Mouse (Mus musculus) adrenal gland, postnatal 25 days (tissue): ENCODE measurements at regions not wholly inside any gene's neighbourhood (a gene's known extent, or its start where the extent isn't known, plus 50 kb on each side); places are given as distances from the start of the nearest gene placed in this dataset.

Source experiments
- DNase-seq: peaks from one replicate; pipeline ENCODE4 v3.0.0; 2021; ENCODE audit warnings: mixed read lengths

GRCm38 (mm10) chr5:51757864-51758263, 190.3 kb upstream of the Ppargc1a start:
- no peak for DNase-seq

GRCm38 (mm10) chr5:51752024-51752423, 184.5 kb upstream of the Ppargc1a start:
- no peak for DNase-seq

- no peak for DNase-seq
Measured at GRCm38 (mm10) chr5:51750456-51750855, 182.9 kb upstream of the Ppargc1a start.

GRCm38 (mm10) chr5:51740893-51741292, 173.4 kb upstream of the Ppargc1a start:
- DNase-seq = no peak

GRCm38 (mm10) chr5:51730241-51730640, 162.7 kb upstream of the Ppargc1a start:
- no peak for DNase-seq

- DNase-seq = no peak
Measured at GRCm38 (mm10) chr5:51729771-51730170, 162.2 kb upstream of the Ppargc1a start.

GRCm38 (mm10) chr5:51726762-51727161, 159.2 kb upstream of the Ppargc1a start:
- no peak for DNase-seq

GRCm38 (mm10) chr5:51718911-51719310, 151.4 kb upstream of the Ppargc1a start:
- DNase-seq = no peak

- DNase-seq = no peak
Measured at GRCm38 (mm10) chr5:51718451-51718850, 150.9 kb upstream of the Ppargc1a start.

GRCm38 (mm10) chr5:51711860-51712560, 144.5 kb upstream of the Ppargc1a start:
- DNase-seq = no peak

GRCm38 (mm10) chr5:51710664-51711063, 143.1 kb upstream of the Ppargc1a start:
- DNase-seq = no peak

GRCm38 (mm10) chr5:51709447-51709991, 142.0 kb upstream of the Ppargc1a start:
- DNase-seq = no peak

- no peak for DNase-seq
Measured at GRCm38 (mm10) chr5:51679884-51680283, 112.4 kb upstream of the Ppargc1a start.

GRCm38 (mm10) chr5:51671190-51671589, 103.7 kb upstream of the Ppargc1a start:
- no peak for DNase-seq

- no peak for DNase-seq
Measured at GRCm38 (mm10) chr5:51665241-51665640, 97.7 kb upstream of the Ppargc1a start.

- DNase-seq = no peak
Measured at GRCm38 (mm10) chr5:51658232-51658896, 90.8 kb upstream of the Ppargc1a start.

GRCm38 (mm10) chr5:51653507-51653906, 86.0 kb upstream of the Ppargc1a start:
- no peak for DNase-seq

GRCm38 (mm10) chr5:51624400-51624799, 56.9 kb upstream of the Ppargc1a start:
- DNase-seq = no peak
